Mouse (Mus musculus) kidney, embryonic 16.5 days (tissue): ENCODE data around the gene Hs6st2. TPM values are rescaled to one million over a fixed set of nuclear protein-coding genes. Genes with fewer than 3 reads are reported as not detected.

Experiments used
- ATAC-seq: fragments of 200-750 bp; cut with Nextera tagmentation; 2 replicates; pipeline ENCODE4 v1.8.0; 2017; ENCODE audit warnings: moderate TSS enrichment; ENCODE audit not compliant: low FRiP score, low TSS enrichment
- H3K27ac ChIP-seq: fragments of 300-500 bp; sonication (generic); 2 replicates; pipeline ENCODE4 v1.5.1; 2014; ENCODE audit warnings: low read length
- H3K27me3 ChIP-seq: fragments of 300-500 bp; sonication (generic); 2 replicates; pipeline ENCODE4 v1.6.1; 2014; ENCODE audit warnings: low read length, control low read depth, mixed read lengths; ENCODE audit not compliant: insufficient read depth
- H3K36me3 ChIP-seq: fragments of 300-500 bp; sonication (generic); 2 replicates; pipeline ENCODE4 v1.6.1; 2014; ENCODE audit warnings: low read length, control low read depth, mixed read lengths; ENCODE audit not compliant: insufficient read depth
- H3K4me1 ChIP-seq: fragments of 300-500 bp; sonication (generic); 2 replicates; pipeline ENCODE4 v1.6.1; 2014; ENCODE audit warnings: low read length, control low read depth, mixed read lengths; ENCODE audit not compliant: insufficient read depth
- H3K4me2 ChIP-seq: fragments of 300-500 bp; sonication (generic); replicated peaks from 2 replicates; pipeline ENCODE4 v1.6.1; 2014; ENCODE audit warnings: low read depth, low read length
- H3K4me3 ChIP-seq: fragments of 300-500 bp; sonication (generic); 2 replicates; pipeline ENCODE4 v1.5.1; 2014; ENCODE audit warnings: mild to moderate bottlenecking, low read length
- H3K9ac ChIP-seq: fragments of 300-500 bp; sonication (generic); replicated peaks from 2 replicates; pipeline ENCODE4 v1.6.1; 2014; ENCODE audit warnings: low read length
- H3K9me3 ChIP-seq: fragments of 300-500 bp; sonication (generic); 2 replicates; pipeline ENCODE4 v1.6.1; 2016; ENCODE audit warnings: low read length, control low read depth
- WGBS: fragments of 180-500 bp; shearing (Covaris S2); extraction: QIAGEN DNeasy Blood & Tissue Kit; methylation state at CpG from one replicate; pipeline ENCODE4 v1.1.7; 2014; 5-methylcytosine and 5-hydroxymethylcytosine counted together
- polyA plus RNA-seq: library from polyadenylated mRNA; unstranded; fragments of >200 nt; fragmentation: Nextera tagmentation; extraction: Ambion mirVana; gene quantifications from 2 replicates; pipeline ENCODE4 v1.2.1, GENCODE M21; 2015

Gene Hs6st2
- polyA plus RNA-seq, 1 experiment from 2014 or later = 19.2 TPM

DNA sequence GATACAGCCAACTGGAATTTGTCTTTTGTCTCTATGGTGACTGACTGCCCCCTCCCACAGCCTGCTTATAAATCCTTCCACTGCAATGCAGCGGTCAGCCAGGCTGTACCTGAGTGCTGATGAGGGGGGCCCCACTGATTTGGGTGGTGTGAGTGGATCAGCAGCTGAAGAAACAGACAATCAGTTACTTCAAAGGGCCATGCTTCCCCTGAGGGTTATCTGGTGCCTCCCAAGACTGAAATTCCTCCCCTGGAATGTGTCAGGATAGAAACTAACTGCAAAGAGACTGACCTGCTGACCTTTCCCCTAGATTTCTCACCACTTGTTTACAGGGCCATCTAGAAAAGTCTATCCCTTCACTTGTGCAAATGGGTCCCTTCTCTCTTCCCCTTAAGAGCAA lies 166.8 kb downstream of the Hs6st2 start:
- no peaks in the 10 kb centered on the region for H3K9me3 ChIP-seq
- H3K27ac ChIP-seq = no peak overlapping the region
- H3K27me3 ChIP-seq = no peaks in the 10 kb centered on the region; the same call in 1 of the 2 replicates
- H3K4me2 ChIP-seq = no peak overlapping the region
- 40% methylated on average over 1 of the region's 1 CpGs for WGBS
- H3K4me3 ChIP-seq = no peak overlapping the region
- no peaks in the 10 kb centered on the region for H3K36me3 ChIP-seq
- peaks cover 8% of the 10 kb centered on the region; the same call in 1 of the 2 replicates for H3K4me1 ChIP-seq
- no peak overlapping the region for H3K9ac ChIP-seq
- ATAC-seq = 0 out of 2 replicates have a peak, but pooled peaks have one; percentile 39

DNA sequence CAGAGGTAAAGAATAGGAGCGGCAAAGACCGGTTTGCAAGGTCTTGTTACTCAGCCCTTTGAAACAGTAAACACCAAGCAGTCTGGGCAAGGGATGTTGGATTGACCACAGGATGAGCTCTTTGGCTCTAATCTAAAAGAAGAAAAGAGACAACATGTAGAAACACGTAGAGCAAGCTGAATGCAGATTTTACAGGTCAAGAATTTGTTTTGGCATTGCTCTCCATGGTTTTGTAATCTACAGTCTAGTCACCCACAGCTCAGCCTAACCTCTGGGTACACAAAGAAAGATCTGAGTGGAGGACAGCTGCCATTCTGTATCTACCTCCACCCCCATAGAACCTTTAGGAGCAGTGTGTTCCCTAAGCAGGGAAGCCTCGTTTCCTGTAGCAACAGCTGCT lies 175.1 kb downstream of the Hs6st2 start:
- Histone ChIP-seq H3K4me3 (no peak overlapping the region), H3K27me3 (peaks cover 7% of the 10 kb centered on the region; the same call in 1 of the 2 replicates), H3K36me3 (no peaks in the 10 kb centered on the region), H3K4me1 (no peaks in the 10 kb centered on the region), H3K9ac (no peak overlapping the region), H3K4me2 (no peak overlapping the region), H3K9me3 (no peaks in the 10 kb centered on the region), H3K27ac (no peak overlapping the region)
- no peak for ATAC-seq
- 77% methylated on average over 4 of the region's 4 CpGs for WGBS

DNA sequence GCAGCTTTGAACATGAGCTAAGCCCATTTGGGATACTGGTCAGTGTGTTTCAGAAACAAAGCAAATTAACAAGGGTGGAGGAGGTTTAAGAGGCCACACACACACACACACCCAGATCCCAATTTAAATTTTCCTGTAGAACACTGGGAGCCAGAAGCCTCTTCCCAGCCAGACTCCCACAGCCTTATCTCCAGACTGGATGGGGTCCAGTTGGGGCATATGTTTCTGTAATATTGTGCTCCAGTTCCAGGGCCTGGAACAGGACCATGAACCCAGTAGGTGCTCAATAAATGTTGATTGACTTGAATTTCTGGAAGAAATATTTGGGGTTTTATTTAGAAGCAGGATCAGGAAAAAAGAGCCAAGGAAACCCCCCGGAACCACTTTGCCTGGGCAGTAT lies 176.0 kb downstream of the Hs6st2 start:
- no peak overlapping the region for H3K4me3 ChIP-seq
- no peaks in the 10 kb centered on the region for H3K4me1 ChIP-seq
- H3K27ac ChIP-seq = no peak overlapping the region
- no peak overlapping the region for H3K4me2 ChIP-seq
- 79% methylated on average over 1 of the region's 1 CpGs for WGBS
- H3K9ac ChIP-seq = no peak overlapping the region
- H3K27me3 ChIP-seq = peaks cover 7% of the 10 kb centered on the region; the same call in 1 of the 2 replicates
- ATAC-seq = no peak
- no peaks in the 10 kb centered on the region for H3K36me3 ChIP-seq
- H3K9me3 ChIP-seq = no peaks in the 10 kb centered on the region

DNA sequence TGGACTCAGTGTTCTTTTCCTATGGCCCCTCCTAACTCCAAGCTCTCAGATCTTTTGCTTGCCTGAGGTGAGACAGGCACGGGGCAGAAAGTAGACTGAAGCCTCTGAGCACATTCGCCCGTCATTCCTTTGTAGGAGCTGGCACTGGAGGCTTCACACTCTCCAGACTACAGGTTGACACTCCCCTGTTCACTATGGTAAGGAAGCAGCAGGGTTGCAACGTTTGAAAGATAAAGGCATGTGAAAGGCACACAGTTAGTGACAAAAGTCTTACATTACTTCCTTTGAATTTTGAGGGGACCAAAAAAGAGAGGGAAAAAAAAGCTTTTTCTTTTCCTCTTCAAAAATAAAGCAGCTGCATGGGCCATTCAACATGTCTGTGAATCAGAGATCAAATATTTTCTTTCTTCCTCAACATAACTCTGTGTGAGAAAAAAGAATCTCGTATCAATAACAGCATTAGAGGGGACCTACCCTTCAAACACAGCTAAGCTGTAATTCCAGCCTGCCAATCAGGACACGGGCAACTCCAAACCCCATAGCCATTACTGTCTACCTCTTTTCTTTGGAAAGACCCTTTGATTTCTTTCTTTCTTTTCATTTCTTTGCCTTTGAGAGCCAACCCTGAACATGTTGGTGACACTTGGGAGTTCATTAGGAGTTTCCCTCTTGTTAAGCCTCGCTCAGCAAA lies 177.7 kb downstream of the Hs6st2 start:
- Histone ChIP-seq H3K4me2 (no peak overlapping the region), H3K36me3 (no peaks in the 10 kb centered on the region), H3K27me3 (peaks cover 5% of the 10 kb centered on the region; the same call in 1 of the 2 replicates), H3K4me3 (no peak overlapping the region), H3K9ac (no peak overlapping the region), H3K27ac (no peak overlapping the region), H3K9me3 (no peaks in the 10 kb centered on the region), H3K4me1 (no peaks in the 10 kb centered on the region)
- WGBS = 68% methylated on average over 7 of the region's 7 CpGs
- ATAC-seq = no peak

DNA sequence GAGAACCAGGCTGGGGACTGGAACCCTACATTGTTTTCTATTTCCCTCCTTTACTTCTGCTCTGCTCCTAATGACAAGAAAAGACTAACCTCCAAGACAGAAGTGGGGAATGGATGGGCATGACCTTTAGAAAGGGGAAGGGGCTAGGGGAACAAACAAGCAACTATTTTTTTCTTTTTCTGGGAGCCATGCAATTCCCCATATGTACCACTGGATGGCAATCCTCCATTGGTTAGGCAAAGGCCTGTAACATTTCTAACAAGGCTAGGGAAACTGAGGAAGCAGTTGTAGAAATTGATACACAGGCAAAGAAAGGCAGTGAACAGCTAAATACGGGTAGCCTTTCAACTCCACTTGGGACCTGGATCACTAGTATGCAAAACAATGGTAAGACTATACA lies 183.8 kb downstream of the Hs6st2 start:
- H3K4me1 ChIP-seq = no peaks in the 10 kb centered on the region
- H3K9me3 ChIP-seq = no peaks in the 10 kb centered on the region; the same call in 1 of the 2 replicates
- H3K9ac ChIP-seq = no peak overlapping the region
- ATAC-seq = no peak
- no peak overlapping the region for H3K4me3 ChIP-seq
- no peak overlapping the region for H3K4me2 ChIP-seq
- no peaks in the 10 kb centered on the region for H3K36me3 ChIP-seq
- WGBS = 63% methylated on average over 1 of the region's 1 CpGs
- no peak overlapping the region for H3K27ac ChIP-seq
- H3K27me3 ChIP-seq = peaks cover 6% of the 10 kb centered on the region; the same call in 1 of the 2 replicates

DNA sequence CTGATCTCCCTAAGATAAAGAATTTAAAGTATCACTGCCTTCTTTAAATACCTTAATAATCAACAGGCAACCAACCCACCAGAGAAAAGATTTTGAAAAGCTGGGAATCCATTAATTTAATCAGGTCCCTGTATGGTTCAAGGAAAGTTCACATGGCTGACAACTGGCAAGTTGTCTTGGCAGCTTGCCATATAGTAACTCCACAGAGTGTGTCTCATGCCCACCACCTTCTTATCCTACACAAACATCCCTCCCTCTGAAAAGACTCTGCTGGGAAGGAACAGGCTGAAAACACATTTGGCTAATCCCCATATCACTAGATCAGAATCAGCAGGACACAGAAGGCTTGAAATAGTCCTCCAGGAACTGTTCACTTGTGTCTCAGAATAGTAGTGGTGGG lies 193.3 kb downstream of the Hs6st2 start:
- no peak overlapping the region for H3K9ac ChIP-seq
- H3K9me3 ChIP-seq = no peaks in the 10 kb centered on the region
- H3K36me3 ChIP-seq = no peaks in the 10 kb centered on the region
- no peak for ATAC-seq
- H3K27ac ChIP-seq = no peak overlapping the region
- H3K27me3 ChIP-seq = peaks cover 2% of the 10 kb centered on the region; the same call in 1 of the 2 replicates
- no peak overlapping the region for H3K4me3 ChIP-seq
- no peak overlapping the region for H3K4me2 ChIP-seq
- H3K4me1 ChIP-seq = no peaks in the 10 kb centered on the region

DNA sequence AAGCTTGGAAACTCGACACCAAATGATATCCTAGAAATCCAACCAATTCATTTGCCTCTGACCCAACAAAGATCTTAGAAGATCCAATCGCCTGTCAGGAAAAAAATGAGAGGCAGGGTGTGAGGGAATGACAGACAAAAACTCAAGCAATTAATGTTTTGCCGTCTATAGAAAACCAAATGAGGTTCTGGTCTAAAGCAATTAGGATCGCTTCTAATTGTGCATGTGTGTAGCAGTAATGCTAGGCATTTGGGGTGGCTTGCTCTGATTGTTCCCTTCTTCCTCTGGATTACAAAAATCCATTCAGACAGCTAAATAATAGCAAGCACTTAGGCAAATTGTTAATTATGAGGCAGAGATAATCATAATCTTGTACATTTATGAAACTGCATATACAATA lies 212.2 kb downstream of the Hs6st2 start:
- no peaks in the 10 kb centered on the region for H3K36me3 ChIP-seq
- no peak overlapping the region for H3K4me3 ChIP-seq
- no peaks in the 10 kb centered on the region for H3K9me3 ChIP-seq
- H3K27me3 ChIP-seq = peaks cover 6% of the 10 kb centered on the region; the same call in 1 of the 2 replicates
- H3K9ac ChIP-seq = no peak overlapping the region
- H3K4me2 ChIP-seq = no peak overlapping the region
- WGBS = 81% methylated on average over 4 of the region's 4 CpGs
- H3K4me1 ChIP-seq = no peaks in the 10 kb centered on the region
- H3K27ac ChIP-seq = no peak overlapping the region
- no peak for ATAC-seq

DNA sequence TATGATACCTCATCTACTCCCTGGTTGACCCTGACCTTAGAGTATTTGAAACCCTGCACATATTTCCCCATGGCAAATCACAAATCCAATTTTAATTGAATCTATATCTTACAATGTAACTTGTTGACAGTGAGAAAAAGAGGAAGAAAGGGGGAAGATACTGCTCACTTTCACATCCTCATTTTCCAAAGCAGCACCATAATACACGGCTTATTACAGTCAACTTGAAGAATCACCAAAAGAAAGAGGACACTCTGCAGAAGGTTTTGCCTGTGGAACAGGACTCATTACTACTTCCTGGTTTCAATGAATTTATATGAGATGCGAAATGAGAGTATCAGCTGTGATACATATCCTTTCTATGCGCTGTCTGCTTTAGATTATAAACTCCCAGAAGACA lies 220.2 kb downstream of the Hs6st2 start:
- Histone ChIP-seq H3K36me3 (no peaks in the 10 kb centered on the region), H3K27ac (no peak overlapping the region), H3K9me3 (no peaks in the 10 kb centered on the region), H3K27me3 (peaks cover 9% of the 10 kb centered on the region; the same call in 1 of the 2 replicates), H3K4me1 (no peaks in the 10 kb centered on the region), H3K9ac (no peak overlapping the region), H3K4me2 (no peak overlapping the region), H3K4me3 (no peak overlapping the region)
- WGBS = 89% methylated on average over 3 of the region's 3 CpGs
- no peak for ATAC-seq

DNA sequence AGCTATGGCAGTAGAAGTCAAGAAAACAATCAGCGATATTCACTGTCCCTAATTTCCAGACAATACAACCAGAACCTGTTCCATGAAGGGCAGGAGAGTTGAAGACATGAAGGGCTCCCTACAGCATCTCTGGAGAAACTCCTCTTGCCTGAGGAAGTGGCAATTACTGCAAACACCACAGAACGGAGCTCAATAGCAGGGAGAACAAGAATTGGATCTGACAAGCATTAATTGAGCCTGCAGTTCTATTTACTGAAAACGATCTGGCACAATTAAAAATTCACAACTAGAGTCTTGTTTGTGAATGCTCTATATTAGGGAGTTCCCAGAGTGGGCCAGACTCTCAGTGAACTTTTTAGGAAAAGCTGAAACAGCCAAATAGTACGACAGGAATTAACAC lies 238.3 kb downstream of the Hs6st2 start:
- Histone ChIP-seq H3K9ac (no peak overlapping the region), H3K9me3 (no peaks in the 10 kb centered on the region), H3K36me3 (no peaks in the 10 kb centered on the region), H3K4me2 (no peak overlapping the region), H3K27ac (no peak overlapping the region), H3K4me3 (no peak overlapping the region), H3K27me3 (no peaks in the 10 kb centered on the region), H3K4me1 (no peaks in the 10 kb centered on the region)
- no peak for ATAC-seq
- WGBS = 72% methylated on average over 4 of the region's 4 CpGs

DNA sequence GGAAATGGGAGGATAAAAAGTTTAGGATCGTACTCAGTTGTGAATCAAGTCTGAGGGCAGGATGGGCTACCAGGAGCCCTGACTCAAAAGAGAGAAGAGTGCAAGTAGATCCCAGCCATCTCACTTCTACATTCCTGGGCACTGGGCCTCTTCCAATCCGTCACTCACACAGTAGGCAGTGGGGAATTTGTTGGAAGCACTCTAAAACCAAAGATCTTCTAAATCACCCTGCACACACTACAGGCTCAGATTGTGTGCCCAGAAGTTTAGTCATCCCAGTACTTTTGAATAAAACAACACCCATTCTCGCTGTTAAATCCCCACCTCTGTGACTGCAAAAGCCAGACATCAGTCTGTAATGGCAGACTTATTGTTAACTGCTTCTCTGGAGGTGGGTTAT lies 249.9 kb downstream of the Hs6st2 start:
- no peak for ATAC-seq
- WGBS = 55% methylated on average over 3 of the region's 3 CpGs
- Histone ChIP-seq H3K9ac (no peak overlapping the region), H3K27ac (no peak overlapping the region), H3K27me3 (peaks cover 3% of the 10 kb centered on the region; the same call in 1 of the 2 replicates), H3K9me3 (no peaks in the 10 kb centered on the region), H3K4me3 (no peak overlapping the region), H3K4me2 (no peak overlapping the region), H3K4me1 (no peaks in the 10 kb centered on the region), H3K36me3 (no peaks in the 10 kb centered on the region)
